ENCODE assay signal across 8 mouse cellular contexts in genomic region chr10:84968852-84969704, GRCm38 (mm10). TPM values are rescaled to one million over a fixed set of nuclear protein-coding genes. Genes with fewer than 3 reads are reported as not detected.
DNase-seq lines count a peak whose midpoint lies in the region; ATAC-seq lines count a peak whose summit lies in the region.

No protein-coding gene starts in this region.

- no peaks in the 10 kb centered on the region for H3K9me3 ChIP-seq in hindbrain, embryonic 11.5 days (ENCODE audit: control insufficient read depth, low read length)

- 45% methylated on average over 12 of the region's 12 CpGs for WGBS in hindbrain, embryonic 11.5 days

- H3K9ac ChIP-seq in hindbrain, embryonic 11.5 days (ENCODE audit: low read depth, low read length) = no peak overlapping the region

- no peaks in the 10 kb centered on the region for H3K36me3 ChIP-seq in hindbrain, embryonic 11.5 days (ENCODE audit: control insufficient read depth, insufficient read depth, low read length)

- no peak overlapping the region for H3K4me3 ChIP-seq in hindbrain, embryonic 11.5 days (ENCODE audit: low read depth, low read length)

- H3K4me1 ChIP-seq in hindbrain, embryonic 11.5 days (replicated peaks; ENCODE audit: control insufficient read depth, insufficient read depth, low read length) = peaks cover 6% of the 10 kb centered on the region

- H3K27ac ChIP-seq in hindbrain, embryonic 11.5 days (ENCODE audit: low read depth, low read length) = peak overlapping the region; percentile 45; the same call in 1 of the 2 replicates

- peak; percentile 48 to 56 for DNase-seq in heart, adult 18-20 months
- DNase-seq in heart, postnatal 25 days (ENCODE audit: low spot score) = no peak
- DNase-seq in c-Kit-positive CD71-positive TER-119-negative erythroid progenitor cells, embryonic 14.5 days (ENCODE audit: low read depth) = peak; percentile 37
- peak; percentile 8 for DNase-seq in hindbrain, embryonic 11.5 days (ENCODE audit: low spot score)
- DNase-seq in spleen, adult 12 weeks (ENCODE audit: low spot score) = no peak
- DNase-seq in right cerebral cortex, postnatal 36 days (ENCODE audit: low spot score in 2 of 2) = no peak
- no peak for DNase-seq in layer of hippocampus, postnatal 14 days (ENCODE audit: low spot score in 2 of 2)

- H3K4me2 ChIP-seq in hindbrain, embryonic 11.5 days (replicated peaks; ENCODE audit: low read depth, low read length) = no peak overlapping the region

- intact Hi-C loops in heart, postnatal 25 days (cut with DNase I) = no loop called here

- no peaks in the 10 kb centered on the region for H3K27me3 ChIP-seq in hindbrain, embryonic 11.5 days (ENCODE audit: control insufficient read depth, insufficient read depth, low read length)

- ATAC-seq in hindbrain, embryonic 11.5 days (ENCODE audit: low FRiP score) = no peak
- ATAC-seq in megakaryocyte-erythroid progenitor cell, adult 5-6 weeks (replicated peaks; ENCODE audit: low FRiP score, low TSS enrichment, poor library complexity, severe bottlenecking) = peak; percentile 98

RNA-seq across cellular contexts. Expression of gene Ric8b, which starts 51.7 kb away (rescaled TPM):
- total RNA-seq in heart, adult 18-20 months (2021) = 10 to 100 TPM; 37.8 to 42.2 TPM
- 10 to 100 TPM; 30.1 to 32.3 TPM for total RNA-seq in heart, postnatal 25 days (2021)
- 31.2 and 33.7 TPM in 2 replicates for polyA plus RNA-seq in hindbrain, embryonic 11.5 days (2014; fragmentation: Nextera tagmentation; extraction: Ambion mirVana)
- total RNA-seq in megakaryocyte-erythroid progenitor cell, adult 5-6 weeks (2014; fragmentation: Nextera tagmentation) = 10.4 and 14.1 TPM in 2 replicates
- total RNA-seq in megakaryocyte-erythroid progenitor cell, adult 5-6 weeks (2017) = 13.7 and 18.3 TPM in 2 replicates
- total RNA-seq in layer of hippocampus, postnatal 14 days (2021) = 10 to 100 TPM; 31.9 to 32.4 TPM

Comparison
In these comparisons a context has a peak if more than half of its experiments do, and no peak if none do; other contexts are left out.
1. DNase-seq: peak in heart, adult 18-20 months (2 of 2), c-Kit-positive CD71-positive TER-119-negative erythroid progenitor cells, embryonic 14.5 days (single experiment) and hindbrain, embryonic 11.5 days (single experiment); none in heart, postnatal 25 days (single experiment), spleen, adult 12 weeks (single experiment), right cerebral cortex, postnatal 36 days (0 of 2) and layer of hippocampus, postnatal 14 days (0 of 2).